Mouse (Mus musculus) C2C12 (cell line): ENCODE data around the gene Palm2.
A peak's percentile ranks its signal among the peaks of the same experiment; 100 is the strongest.

Experiments used
- CEBPB ChIP-seq: IDR thresholded peaks from one replicate; pipeline ENCODE4 v1.6.1; 2011; ENCODE audit warnings: low read depth, mild to moderate bottlenecking, control low read depth, moderate library complexity
- CTCF ChIP-seq: IDR thresholded peaks from one replicate; pipeline ENCODE4 v1.5.1; 2011; ENCODE audit not compliant: control insufficient read depth, insufficient read depth, insufficient read length
- FOSL1 ChIP-seq: IDR thresholded peaks from one replicate; pipeline ENCODE4 v1.8.0; 2011; ENCODE audit warnings: mild to moderate bottlenecking, low read length; ENCODE audit not compliant: poor library complexity, insufficient read depth, severe bottlenecking
- MAX ChIP-seq: IDR thresholded peaks from one replicate; pipeline ENCODE4 v1.6.1; 2011; ENCODE audit warnings: mild to moderate bottlenecking, control low read depth
- MYOD1 ChIP-seq: IDR thresholded peaks from one replicate; pipeline ENCODE4 v1.6.1; 2011; ENCODE audit warnings: low read depth; ENCODE audit not compliant: control insufficient read depth, insufficient read length
- MYOG ChIP-seq: IDR thresholded peaks from one replicate; pipeline ENCODE4 v1.6.1; 2011; ENCODE audit not compliant: control insufficient read depth, insufficient read length; ENCODE audit errors: extremely low read depth
- USF1 ChIP-seq: IDR thresholded peaks from one replicate; pipeline ENCODE4 v1.6.1; 2011; ENCODE audit warnings: low read depth, mild to moderate bottlenecking, control low read depth, moderate library complexity

- TF ChIP-seq CTCF (no peak), MAX (no peak), FOSL1 (peak; percentile 61), MYOD1 (peak; percentile 73), USF1 (peak; percentile 1), MYOG (no peak), CEBPB (no peak)
Measured at GRCm38 (mm10) chr4:57452661-57453060, 18.6 kb downstream of the Palm2 start.
